Mouse (Mus musculus): ENCODE data around the gene Dchs1.

DNA sequence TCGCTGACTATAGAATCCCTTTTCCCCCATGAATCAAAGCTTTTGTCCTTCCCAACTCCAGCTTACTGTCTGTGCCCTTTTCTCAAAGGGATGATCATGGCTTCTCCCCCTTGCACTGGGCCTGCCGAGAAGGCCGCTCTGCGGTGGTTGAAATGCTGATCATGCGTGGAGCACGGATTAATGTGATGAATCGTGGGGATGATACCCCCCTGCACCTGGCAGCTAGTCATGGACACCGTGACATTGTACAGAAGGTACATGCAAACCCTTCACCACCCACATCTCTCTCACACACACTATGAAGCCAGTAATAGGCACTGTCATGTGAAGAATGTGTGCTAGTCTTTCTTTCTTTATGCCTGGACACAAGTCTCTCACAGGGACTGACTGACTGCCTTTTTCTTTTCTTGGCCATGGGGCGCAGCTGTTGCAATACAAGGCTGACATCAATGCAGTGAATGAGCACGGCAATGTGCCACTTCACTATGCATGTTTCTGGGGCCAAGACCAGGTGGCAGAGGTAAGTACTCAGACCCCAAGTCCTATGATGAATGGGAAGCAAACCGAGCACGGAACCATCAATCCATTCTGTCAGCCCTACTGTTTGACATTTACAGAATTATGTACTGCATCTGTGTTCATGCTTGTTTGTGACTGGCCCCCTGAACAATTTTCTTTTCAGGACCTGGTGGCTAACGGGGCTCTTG lies 47.2 kb downstream of the Dchs1 start:
- no peak for TF ChIP-seq POLR2A (IDR thresholded peaks at IDR 0.05; ENCODE audit: extremely low read depth, insufficient read depth, low read length)
- no peak for TF ChIP-seq CTCF (IDR thresholded peaks at IDR 0.05; ENCODE audit: low read depth, low read length)

Measured in liver, adult 2 months (tissue).